Mouse (Mus musculus): Measurements from ENCODE around the gene Thoc6. TPM values are rescaled to one million over a fixed set of nuclear protein-coding genes. Genes with fewer than 3 reads are reported as not detected.

Thoc6 gene
- polyA plus RNA-seq, 1 experiment from 2014 or later: 27.8 TPM

DNA sequence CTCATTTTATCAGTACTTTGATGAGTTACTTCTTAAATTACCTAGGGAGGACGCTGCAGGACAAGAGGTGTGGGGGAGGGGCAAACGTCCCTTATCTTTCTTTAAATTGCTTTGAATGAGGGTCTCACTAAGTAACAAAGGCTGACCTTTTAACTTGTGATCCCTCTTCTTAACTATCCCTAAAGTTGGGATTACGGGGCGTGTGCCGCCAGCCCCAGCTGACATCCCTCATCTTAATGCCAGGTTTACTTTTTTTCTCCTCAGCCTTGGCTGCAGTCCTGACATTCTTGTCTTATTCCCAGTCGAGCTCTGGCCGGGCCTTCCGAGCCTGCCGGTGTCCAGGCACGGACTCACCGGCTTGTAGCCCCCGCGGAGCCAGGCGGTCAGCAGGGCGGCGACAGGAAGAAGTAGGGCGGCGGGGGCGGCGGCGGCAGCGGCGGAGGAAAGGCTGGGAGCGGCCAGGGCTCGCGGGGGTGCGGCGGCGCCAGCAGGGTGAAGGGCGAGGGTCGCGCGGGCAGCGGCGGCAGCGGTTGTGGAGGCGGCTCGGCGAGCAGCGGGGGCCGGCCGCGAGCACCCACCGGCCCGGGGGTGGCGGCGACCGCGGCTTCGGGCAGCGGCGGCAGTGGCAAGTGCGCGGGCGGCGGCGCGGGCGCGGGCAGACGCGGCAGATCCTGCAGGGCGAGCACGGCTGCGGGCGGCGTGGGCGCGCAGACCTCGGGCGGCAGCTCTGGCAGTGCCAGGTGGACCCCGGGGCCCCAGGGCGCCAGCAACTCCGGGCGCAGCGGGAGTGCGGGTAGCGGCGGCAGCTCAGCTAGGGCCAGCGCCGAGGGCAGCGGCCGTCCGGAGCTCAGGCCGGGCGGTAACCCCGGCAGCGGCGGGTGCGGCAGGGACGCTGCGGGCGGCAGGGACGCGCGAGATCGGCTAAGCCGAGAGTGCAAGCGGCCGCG, 25.7 kb upstream of the Thoc6 start:
- under 1% methylated on average over 98 of the region's 101 CpGs for WGBS (ENCODE audit: insufficient replicate concordance)
- H3K4me1 ChIP-seq (replicated peaks): peaks cover 10% of the 10 kb centered on the region
- no peaks in the 10 kb centered on the region for H3K36me3 ChIP-seq
- H3K27ac ChIP-seq: no peak overlapping the region
- DNase-seq (no peak), ATAC-seq (ENCODE audit: low read depth) (peak; percentile 27; the same call in 1 of the 2 replicates)
- no peaks in the 10 kb centered on the region for H3K9me3 ChIP-seq (replicated peaks)
- peaks cover 83% of the 10 kb centered on the region for H3K27me3 ChIP-seq
- H3K4me3 ChIP-seq (replicated peaks): peak overlapping the region; percentile 66
- peak overlapping the region; percentile 86 for H3K4me2 ChIP-seq
- H3K9ac ChIP-seq: peak overlapping the region; percentile 49

DNA sequence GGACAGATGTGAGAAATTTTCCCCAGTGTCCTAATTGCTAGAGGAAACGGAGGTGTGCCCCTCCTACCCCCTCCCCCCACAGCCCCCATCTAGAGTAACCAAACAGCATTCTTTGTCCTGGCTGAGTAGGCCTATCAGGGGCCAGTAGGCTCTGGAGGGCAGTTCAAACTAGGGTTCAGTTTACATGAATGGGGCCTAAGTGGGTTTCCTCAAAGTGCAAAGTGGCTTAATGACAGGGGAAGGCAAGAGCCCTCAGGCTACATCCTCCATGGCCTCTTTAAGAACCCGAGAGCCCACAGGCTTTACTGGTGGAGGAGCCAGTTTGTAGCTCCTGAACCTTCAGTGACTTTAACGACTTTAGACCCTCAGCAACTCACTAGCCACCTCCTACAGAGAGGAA, 22.1 kb upstream of the Thoc6 start:
- H3K9me3 ChIP-seq (replicated peaks): no peaks in the 10 kb centered on the region
- H3K4me2 ChIP-seq: no peak overlapping the region
- no peak overlapping the region for H3K9ac ChIP-seq
- DNase-seq: no peak
- peaks cover 71% of the 10 kb centered on the region for H3K27me3 ChIP-seq
- H3K4me1 ChIP-seq (replicated peaks): peaks cover 10% of the 10 kb centered on the region
- WGBS (ENCODE audit: insufficient replicate concordance): 20% methylated on average over 3 of the region's 3 CpGs
- H3K4me3 ChIP-seq (replicated peaks): no peak overlapping the region
- no peaks in the 10 kb centered on the region for H3K36me3 ChIP-seq
- H3K27ac ChIP-seq: no peak overlapping the region
- no peak for ATAC-seq (ENCODE audit: low read depth)

DNA sequence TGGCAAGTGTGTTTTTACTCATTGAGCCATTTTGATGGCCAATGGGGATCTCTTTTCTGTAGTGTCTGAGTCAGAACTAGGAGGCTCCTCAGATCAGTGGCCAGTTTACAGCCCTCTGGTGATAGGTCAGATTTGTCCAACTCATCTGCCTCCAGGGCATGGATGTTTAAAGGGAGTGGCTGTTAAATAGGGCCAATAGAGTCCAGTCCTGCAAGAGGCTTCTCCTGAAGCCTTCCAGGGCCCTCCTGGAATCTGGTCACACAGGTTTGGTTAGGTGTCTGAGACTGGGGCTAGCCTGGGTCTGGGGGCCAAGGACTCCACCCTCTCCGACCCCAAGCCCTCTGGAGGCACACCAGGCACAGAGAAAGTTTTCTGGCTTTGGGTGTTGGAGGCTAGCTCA, 20.8 kb upstream of the Thoc6 start:
- no peaks in the 10 kb centered on the region for H3K9me3 ChIP-seq (replicated peaks)
- H3K27ac ChIP-seq: no peak overlapping the region
- WGBS (ENCODE audit: insufficient replicate concordance): 46% methylated on average over 1 of the region's 1 CpGs
- peaks cover 6% of the 10 kb centered on the region for H3K4me1 ChIP-seq (replicated peaks)
- DNase-seq (no peak), ATAC-seq (ENCODE audit: low read depth) (no peak)
- no peak overlapping the region for H3K4me2 ChIP-seq
- peaks cover 58% of the 10 kb centered on the region for H3K27me3 ChIP-seq
- H3K9ac ChIP-seq: no peak overlapping the region
- H3K36me3 ChIP-seq: no peaks in the 10 kb centered on the region
- H3K4me3 ChIP-seq (replicated peaks): no peak overlapping the region

DNA sequence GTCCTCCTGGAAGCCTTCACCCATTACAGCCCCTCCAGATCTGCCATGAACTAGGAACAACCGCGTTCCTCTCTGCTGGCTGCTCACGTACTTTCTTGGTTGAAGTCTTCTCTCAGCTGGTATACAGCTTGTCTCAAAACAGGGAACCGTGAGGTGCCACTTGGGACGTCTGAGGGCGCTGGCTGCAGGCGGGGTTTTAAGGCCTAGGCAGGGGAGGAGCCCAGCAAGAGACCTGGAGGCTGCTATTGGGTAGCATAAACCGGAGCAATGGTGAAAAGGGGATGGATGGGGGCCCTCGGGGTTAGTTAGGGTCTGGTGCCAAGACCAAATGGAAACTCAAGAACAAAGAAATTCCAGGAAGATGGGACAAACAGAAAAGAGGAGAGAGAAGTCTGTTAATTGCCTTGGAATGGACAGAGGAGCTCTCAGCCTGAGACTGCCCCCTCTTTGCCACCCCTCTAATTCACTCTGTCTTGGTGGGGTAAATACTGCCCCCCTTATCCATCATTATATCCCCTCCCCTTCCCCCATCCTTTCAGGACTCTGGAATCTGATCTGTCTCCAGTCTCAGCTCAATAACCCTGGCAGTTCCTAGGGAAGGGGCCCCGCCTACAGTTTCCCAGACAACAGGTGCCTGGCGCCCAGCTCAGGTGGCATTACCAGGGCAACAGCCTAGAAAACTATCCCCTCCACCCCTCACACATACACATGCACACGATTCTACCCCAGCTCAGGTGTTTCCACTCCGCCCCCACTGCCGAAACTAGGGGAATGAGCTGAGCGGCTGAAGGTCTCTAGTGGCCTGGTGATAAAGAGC, 10.4 kb upstream of the Thoc6 start, which contains the start of gene Cldn9:
Gene Cldn9 (minus strand): TSS at position 171 of the 817 bp plus-strand sequence.
- Histone ChIP-seq H3K4me2 (no peak within 1 kb of the TSS), H3K9ac (no peak within 1 kb of the TSS), H3K27ac (no peak within 1 kb of the TSS), H3K9me3 (replicated peaks) (no peaks in the 10 kb centered on the region), H3K36me3 (no peaks in the 10 kb centered on the region), H3K27me3 (peaks cover 65% of the 10 kb centered on the region), H3K4me1 (replicated peaks) (peaks cover 5% of the 10 kb centered on the region; the same call in 1 of the 2 replicates), H3K4me3 (replicated peaks) (no peak within 1 kb of the TSS)
- WGBS (ENCODE audit: insufficient replicate concordance): 24% methylated on average over 15 of the region's 15 CpGs
- DNase-seq (no peak), ATAC-seq (ENCODE audit: low read depth) (no peak)

DNA sequence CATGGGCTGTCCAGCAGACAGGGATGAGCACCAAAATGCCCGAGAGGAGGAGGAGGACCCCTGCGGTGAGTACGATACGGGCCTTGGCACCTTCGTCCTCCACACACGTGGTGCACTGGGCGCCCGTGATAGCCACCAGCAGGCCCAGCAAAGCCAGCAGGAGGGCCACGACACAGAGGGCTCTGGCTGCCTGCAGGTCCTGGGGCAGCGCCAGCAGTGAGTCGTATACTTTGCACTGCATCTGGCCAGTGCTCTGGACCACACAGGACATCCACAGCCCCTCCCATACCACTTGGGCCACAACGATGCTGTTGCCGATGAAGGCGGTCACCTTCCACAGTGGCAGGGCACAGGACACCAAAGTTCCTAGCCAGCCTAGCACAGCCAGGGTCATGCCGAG, 9.5 kb upstream of the Thoc6 start:
- peaks cover 73% of the 10 kb centered on the region for H3K27me3 ChIP-seq
- no peak overlapping the region for H3K9ac ChIP-seq
- H3K4me1 ChIP-seq (replicated peaks): peaks cover 5% of the 10 kb centered on the region; the same call in 1 of the 2 replicates
- no peak for DNase-seq
- no peak overlapping the region for H3K4me3 ChIP-seq (replicated peaks)
- no peaks in the 10 kb centered on the region for H3K9me3 ChIP-seq (replicated peaks)
- no peak overlapping the region for H3K4me2 ChIP-seq
- 0 out of 2 replicates have a peak, but pooled peaks have one; percentile 20 for ATAC-seq (ENCODE audit: low read depth)
- H3K36me3 ChIP-seq: no peaks in the 10 kb centered on the region
- 22% methylated on average over 15 of the region's 15 CpGs for WGBS (ENCODE audit: insufficient replicate concordance)
- H3K27ac ChIP-seq: no peak overlapping the region

DNA sequence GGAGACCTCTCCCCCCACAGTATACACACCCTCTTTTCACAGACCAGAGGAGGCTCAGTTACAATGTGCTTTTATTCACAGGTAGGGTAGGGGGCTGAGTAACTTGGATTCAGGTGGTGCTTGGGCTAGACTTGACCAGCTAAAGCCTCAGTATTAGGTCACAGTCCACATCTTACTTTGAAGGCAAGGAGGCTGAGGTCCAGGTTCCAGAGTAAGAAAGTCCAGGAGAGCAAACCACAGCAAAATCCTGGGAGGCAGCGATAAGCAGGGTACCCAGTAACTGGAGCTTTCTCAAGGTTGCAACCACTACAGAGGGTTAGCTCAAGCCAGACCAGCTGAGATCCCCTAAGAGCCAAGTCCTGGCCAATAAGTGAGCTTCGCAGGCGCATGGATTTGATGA, 8.8 kb upstream of the Thoc6 start:
- Histone ChIP-seq H3K9ac (no peak overlapping the region), H3K4me2 (no peak overlapping the region), H3K36me3 (no peaks in the 10 kb centered on the region), H3K9me3 (replicated peaks) (no peaks in the 10 kb centered on the region), H3K4me1 (replicated peaks) (peaks cover 11% of the 10 kb centered on the region), H3K4me3 (replicated peaks) (no peak overlapping the region), H3K27me3 (peaks cover 80% of the 10 kb centered on the region), H3K27ac (no peak overlapping the region)
- ATAC-seq (ENCODE audit: low read depth): no peak
- 47% methylated on average over 3 of the region's 3 CpGs for WGBS (ENCODE audit: insufficient replicate concordance)
- DNase-seq: no peak

DNA sequence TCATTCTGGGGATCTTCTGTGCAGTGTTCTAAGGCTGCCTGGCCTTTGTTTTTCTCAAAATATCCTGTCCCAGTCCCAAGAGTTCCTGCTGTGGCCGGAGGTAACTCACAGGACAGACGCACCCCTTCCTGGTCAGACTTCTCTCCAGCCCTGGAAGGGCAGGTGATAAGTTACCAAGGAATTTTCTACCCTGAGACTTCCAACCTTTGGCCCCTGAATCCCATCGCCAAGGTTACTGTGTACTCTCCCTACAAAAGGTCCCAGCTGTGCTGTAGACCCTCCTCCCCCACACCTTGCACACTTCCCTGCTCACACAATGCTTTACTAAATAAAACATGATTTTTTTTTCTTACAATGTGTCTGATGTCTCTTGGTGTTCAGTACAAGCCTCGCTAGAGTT, 8.4 kb upstream of the Thoc6 start:
- no peak for ATAC-seq (ENCODE audit: low read depth)
- WGBS (ENCODE audit: insufficient replicate concordance): 29% methylated on average over 4 of the region's 4 CpGs
- H3K36me3 ChIP-seq: no peaks in the 10 kb centered on the region
- H3K4me1 ChIP-seq (replicated peaks): peaks cover 15% of the 10 kb centered on the region
- H3K9ac ChIP-seq: no peak overlapping the region
- peaks cover 84% of the 10 kb centered on the region for H3K27me3 ChIP-seq
- H3K4me2 ChIP-seq: no peak overlapping the region
- no peaks in the 10 kb centered on the region for H3K9me3 ChIP-seq (replicated peaks)
- no peak overlapping the region for H3K27ac ChIP-seq
- DNase-seq: no peak
- no peak overlapping the region for H3K4me3 ChIP-seq (replicated peaks)

DNA sequence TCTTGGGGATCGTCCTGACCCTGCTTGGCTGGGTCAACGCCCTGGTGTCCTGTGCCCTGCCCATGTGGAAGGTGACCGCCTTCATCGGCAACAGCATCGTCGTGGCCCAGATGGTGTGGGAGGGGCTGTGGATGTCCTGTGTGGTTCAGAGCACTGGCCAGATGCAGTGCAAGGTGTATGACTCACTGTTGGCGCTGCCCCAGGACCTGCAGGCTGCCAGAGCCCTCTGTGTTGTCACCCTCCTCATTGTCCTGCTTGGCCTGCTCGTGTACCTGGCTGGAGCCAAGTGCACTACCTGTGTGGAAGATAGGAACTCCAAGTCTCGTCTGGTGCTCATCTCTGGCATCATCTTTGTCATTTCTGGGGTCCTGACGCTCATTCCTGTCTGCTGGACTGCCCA, 7.4 kb upstream of the Thoc6 start:
- DNase-seq (no peak), ATAC-seq (ENCODE audit: low read depth) (no peak)
- H3K27me3 ChIP-seq: peaks cover 94% of the 10 kb centered on the region
- H3K36me3 ChIP-seq: no peaks in the 10 kb centered on the region
- WGBS (ENCODE audit: insufficient replicate concordance): 49% methylated on average over 10 of the region's 10 CpGs
- H3K27ac ChIP-seq: no peak overlapping the region
- no peaks in the 10 kb centered on the region for H3K9me3 ChIP-seq (replicated peaks)
- peaks cover 25% of the 10 kb centered on the region for H3K4me1 ChIP-seq (replicated peaks)
- H3K4me3 ChIP-seq (replicated peaks): no peak overlapping the region
- H3K9ac ChIP-seq: no peak overlapping the region
- no peak overlapping the region for H3K4me2 ChIP-seq

DNA sequence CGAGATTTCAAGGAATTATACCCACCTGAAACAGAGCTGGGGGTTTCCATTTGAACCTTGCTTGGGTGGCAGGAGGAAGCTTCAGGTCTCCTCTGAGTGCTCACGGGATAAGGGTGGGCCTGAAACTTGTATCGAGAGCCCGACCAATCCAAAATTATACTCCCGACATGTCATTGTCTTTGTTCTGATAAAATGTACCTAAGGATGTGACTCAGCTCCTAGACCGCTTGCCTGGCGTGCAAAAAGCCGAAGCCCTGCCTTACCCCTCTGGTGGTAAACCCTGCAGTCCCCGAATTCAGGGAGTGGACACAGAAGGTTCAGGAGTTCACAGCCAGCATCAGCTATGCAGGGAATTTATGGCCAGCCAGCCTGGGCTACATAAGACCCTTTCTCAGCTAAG, 6.7 kb upstream of the Thoc6 start:
- 47% methylated on average over 9 of the region's 9 CpGs for WGBS (ENCODE audit: insufficient replicate concordance)
- no peak overlapping the region for H3K4me2 ChIP-seq
- no peaks in the 10 kb centered on the region for H3K36me3 ChIP-seq
- H3K9me3 ChIP-seq (replicated peaks): no peaks in the 10 kb centered on the region
- H3K4me1 ChIP-seq (replicated peaks): peaks cover 33% of the 10 kb centered on the region
- H3K4me3 ChIP-seq (replicated peaks): no peak overlapping the region
- no peak overlapping the region for H3K9ac ChIP-seq
- no peak overlapping the region for H3K27ac ChIP-seq
- DNase-seq (no peak), ATAC-seq (ENCODE audit: low read depth) (no peak)
- H3K27me3 ChIP-seq: peaks cover 99% of the 10 kb centered on the region

DNA sequence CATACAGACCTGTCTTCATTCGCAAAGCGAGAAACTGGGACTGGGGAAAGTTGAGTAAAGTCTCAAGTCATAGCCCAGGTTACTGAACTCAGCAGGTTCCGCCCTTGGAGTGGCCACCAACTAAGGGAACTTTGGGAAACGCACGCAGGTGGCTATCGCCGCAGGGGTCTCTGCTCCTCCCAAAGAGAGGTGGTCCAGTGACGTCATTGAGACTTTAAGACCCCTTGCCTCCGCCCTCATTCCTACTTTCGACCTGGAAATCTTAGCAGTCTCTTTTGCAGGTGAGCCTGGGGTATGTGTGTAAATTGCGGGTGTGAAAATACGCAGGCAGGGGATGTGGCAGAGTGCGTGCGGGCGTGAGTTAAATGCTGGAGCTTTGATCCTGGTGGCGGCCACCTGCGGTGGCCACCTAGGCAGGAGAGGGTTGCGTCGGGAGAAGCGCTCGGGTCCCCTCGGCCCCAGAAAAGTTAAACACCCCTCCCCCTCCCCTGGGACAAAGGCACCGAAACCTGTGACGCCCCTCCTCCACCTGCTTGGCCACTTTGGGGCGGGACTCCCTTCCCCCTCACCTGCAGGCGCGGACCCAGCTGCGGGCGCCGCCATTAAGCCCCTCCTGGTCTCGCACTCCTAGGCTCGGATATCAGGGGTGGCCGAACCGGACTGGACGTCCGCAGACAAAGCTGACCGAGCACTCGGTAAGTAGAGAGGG, 5.6 kb upstream of the Thoc6 start, which contains the start of gene Cldn6:
Gene Cldn6 (plus strand): TSS at position 123 of the 709 bp plus-strand sequence.
- 7% methylated on average over 38 of the region's 38 CpGs for WGBS (ENCODE audit: insufficient replicate concordance)
- no peak for ATAC-seq (ENCODE audit: low read depth)
- Histone ChIP-seq H3K9me3 (replicated peaks) (no peaks in the 10 kb centered on the region), H3K4me2 (peak within 1 kb of the TSS; percentile 40), H3K27ac (no peak within 1 kb of the TSS), H3K9ac (no peak within 1 kb of the TSS), H3K4me3 (replicated peaks) (peak within 1 kb of the TSS; percentile 21; the same call in 1 of the 2 replicates), H3K27me3 (peaks cover 99% of the 10 kb centered on the region), H3K36me3 (no peaks in the 10 kb centered on the region), H3K4me1 (replicated peaks) (peaks cover 43% of the 10 kb centered on the region)
- no peak for DNase-seq

DNA sequence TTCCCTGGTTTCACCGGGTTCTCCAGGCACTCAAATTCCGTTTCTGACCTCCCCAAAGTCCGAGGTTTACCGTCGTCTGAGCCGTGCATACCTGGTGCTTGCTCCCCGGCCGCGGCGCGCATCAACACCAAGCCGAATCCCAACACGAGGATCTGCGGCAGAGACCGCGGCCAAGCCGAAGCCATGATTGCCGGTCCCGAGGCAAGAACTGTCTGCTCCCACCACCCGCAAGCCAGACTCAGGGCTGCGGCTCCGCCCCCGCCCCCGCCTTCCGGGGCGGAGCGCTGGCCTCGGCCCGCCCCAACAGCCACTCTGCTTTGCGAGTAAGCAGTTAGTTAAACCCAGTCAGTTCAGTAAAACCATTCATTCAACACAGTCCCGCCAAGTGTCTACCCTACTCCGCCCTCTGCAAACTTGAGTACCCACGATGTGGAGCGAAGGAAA, 3.6 kb upstream of the Thoc6 start, which contains the start of gene Tnfrsf12a:
Gene Tnfrsf12a (minus strand): TSS at position 233 of the 444 bp plus-strand sequence.
- Histone ChIP-seq H3K9me3 (replicated peaks) (no peaks in the 10 kb centered on the region), H3K27me3 (peaks cover 79% of the 10 kb centered on the region), H3K4me3 (replicated peaks) (peak within 1 kb of the TSS; percentile 63), H3K4me2 (peak within 1 kb of the TSS; percentile 89), H3K27ac (no peak within 1 kb of the TSS), H3K36me3 (no peaks in the 10 kb centered on the region), H3K4me1 (replicated peaks) (peaks cover 58% of the 10 kb centered on the region), H3K9ac (peak within 1 kb of the TSS; percentile 67)
- ATAC-seq (ENCODE audit: low read depth) (peak; percentile 26), DNase-seq (peak; percentile 76)
- under 1% methylated on average over 34 of the region's 34 CpGs for WGBS (ENCODE audit: insufficient replicate concordance)

Data from liver, embryonic 13.5 days (tissue).